Mouse (Mus musculus) gastrocnemius, postnatal 10 days (tissue): ENCODE data around the gene Tcp10c. TPM values are rescaled to one million over a fixed set of nuclear protein-coding genes. Genes with fewer than 3 reads are reported as not detected.
"Not testable (repeated sequence)": the region's sequence is repeated elsewhere in the genome, so short reads cannot be mapped to it uniquely, and the experiment has no call there.

Experiments
- DNase-seq: peaks from one replicate; pipeline ENCODE4 v3.0.0; 2021; ENCODE audit warnings: mixed read lengths
- total RNA-seq, 2 experiments: library from RNA; stranded (reverse); gene quantifications; 2 replicates each; pipeline ENCODE4 v1.2.3; 2021

Gene Tcp10c
- total RNA-seq, 2 experiments from 2014 or later = not detected

DNA sequence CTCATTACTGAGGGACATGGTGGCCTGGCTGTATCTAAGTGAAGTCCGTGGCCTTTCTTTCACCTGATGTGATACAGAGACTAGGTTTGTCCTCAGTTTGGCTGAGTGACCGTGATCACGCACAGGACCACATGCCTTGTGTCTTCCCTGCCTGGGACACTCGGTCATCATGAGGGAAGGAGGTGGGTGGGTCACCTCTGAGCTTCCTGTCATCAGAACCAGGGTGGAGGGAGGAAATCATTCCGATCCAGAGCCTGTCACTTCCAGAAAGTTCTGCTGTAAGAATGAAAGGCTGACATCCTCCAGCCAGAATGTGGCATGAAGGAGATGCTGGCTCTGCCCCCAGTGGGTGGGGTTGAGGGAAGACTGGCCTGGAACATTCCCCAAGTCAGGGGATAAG lies 45.6 kb downstream of the Tcp10c start:
- not testable (repeated sequence) for DNase-seq

- DNase-seq = not testable (repeated sequence)
Observed at GRCm38 (mm10) chr17:13402118-13402517, 47.7 kb downstream of the Tcp10c start.

- not testable (repeated sequence) for DNase-seq
Observed at GRCm38 (mm10) chr17:13403527-13404131, 49.3 kb downstream of the Tcp10c start.

GRCm38 (mm10) chr17:13406023-13406422 lies 51.7 kb downstream of the Tcp10c start:
- not testable (repeated sequence) for DNase-seq

DNA sequence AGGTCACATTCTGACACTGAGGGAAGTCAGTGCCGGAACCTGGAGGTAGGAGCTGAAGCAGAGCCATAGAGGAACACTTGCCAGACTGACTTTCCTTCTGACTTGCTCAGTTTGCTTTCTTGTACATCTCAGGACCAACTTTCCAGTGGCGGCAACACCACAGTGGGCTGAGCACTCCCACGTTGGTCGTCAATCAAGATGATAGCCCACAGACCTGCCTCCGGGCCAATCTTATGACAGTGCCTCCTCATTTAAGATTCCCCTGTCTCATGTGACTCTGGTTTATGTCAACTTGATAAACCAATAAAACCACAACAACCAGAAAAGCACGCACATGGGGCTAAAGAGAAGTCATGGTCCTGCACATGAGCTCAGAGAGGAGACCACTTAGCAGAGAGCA lies 52.3 kb downstream of the Tcp10c start:
- DNase-seq = not testable (repeated sequence)

- not testable (repeated sequence) for DNase-seq
Observed at GRCm38 (mm10) chr17:13407621-13408256, 53.4 kb downstream of the Tcp10c start.

DNA sequence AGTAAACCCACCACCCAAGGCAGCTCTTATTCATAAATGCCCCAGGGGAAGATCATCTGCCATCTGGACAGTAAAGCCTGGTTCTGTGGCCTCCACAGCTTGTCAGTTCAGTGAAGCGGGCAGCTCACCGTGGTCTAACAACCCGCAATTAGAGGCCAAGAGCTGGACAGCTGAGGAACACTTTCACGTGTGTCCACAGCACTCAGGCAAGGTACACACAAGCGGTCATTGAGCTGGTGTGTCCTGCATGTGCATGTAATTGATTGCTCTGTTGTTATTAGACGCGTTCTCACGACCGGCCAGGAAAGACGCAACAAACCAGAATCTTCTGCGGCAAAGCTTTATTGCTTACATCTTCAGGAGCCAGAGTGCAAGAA lies 53.9 kb downstream of the Tcp10c start:
- DNase-seq = not testable (repeated sequence)

- DNase-seq = not testable (repeated sequence)
Observed at GRCm38 (mm10) chr17:13421022-13421591, 66.7 kb downstream of the Tcp10c start.

DNA sequence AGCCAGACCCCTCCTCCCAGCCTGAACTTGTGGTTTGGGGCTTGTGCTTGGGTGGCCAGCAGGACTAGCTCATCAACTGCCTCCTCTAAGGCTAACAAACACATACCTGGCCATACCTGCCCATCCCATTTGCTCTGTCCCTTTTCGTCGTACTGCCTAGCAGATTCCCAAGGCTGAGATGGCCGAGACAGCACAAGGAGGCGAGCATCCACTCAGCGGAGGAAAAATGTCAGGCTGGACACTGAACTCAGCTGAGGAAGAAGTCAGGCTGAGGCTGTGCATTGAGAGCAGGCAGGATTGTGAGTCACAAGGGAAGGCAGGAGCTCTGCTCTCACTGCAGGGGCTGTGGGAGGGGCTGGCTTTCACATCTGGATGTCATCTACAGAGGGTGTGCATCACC lies 68.3 kb downstream of the Tcp10c start:
- DNase-seq = not testable (repeated sequence)

DNA sequence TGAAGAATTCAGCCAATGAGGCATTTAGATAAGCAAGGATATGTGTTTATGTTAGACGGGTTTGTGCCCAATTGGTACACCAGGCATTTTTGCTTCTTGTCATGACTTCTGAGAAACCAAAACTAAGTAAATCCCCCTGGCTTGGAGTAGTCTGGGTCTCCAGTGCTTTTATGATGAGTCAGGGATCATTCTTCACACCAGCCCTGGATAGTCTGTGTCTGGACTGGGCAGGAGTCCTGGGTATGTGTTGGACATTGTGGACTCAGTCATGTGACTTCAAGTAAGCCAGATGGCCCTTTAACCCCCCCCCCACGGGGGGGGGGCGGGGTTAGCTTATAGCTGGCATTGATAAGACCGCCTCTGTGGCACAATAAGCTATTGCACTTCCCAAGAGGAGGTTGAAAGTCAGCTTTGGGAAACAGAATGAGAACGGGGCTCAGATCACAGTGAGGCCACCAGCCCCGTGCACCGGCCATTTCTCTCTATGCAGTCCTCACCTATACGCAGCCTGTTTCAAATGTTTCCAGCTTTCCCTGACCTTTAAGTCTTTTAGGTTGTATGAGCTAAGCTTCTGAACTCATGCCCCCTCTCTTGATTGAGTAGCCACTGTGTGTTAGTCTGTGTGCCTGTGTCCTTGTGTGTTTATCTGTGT lies 69.1 kb downstream of the Tcp10c start:
- not testable (repeated sequence) for DNase-seq

DNA sequence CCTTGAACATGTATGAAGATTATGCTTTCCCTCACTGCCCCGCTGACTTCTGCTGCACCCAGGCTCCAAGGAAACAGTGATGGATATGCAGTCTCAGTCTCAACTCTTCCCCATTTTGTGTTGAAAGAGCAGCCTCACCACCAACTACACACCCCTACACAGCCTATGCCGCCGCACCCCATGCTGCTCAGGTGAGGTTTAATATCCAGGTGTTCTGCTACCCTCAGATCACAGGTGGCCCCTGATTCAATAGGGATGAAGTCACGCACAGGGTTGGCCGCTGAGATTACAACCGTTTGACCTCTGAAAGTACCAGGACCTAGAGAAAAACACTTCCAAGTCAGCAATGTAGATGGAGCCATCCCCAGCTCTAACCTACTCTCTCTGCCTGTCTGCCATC lies 69.9 kb downstream of the Tcp10c start:
- not testable (repeated sequence) for DNase-seq

- DNase-seq = not testable (repeated sequence)
Observed at GRCm38 (mm10) chr17:13425694-13426093, 71.3 kb downstream of the Tcp10c start.

DNA sequence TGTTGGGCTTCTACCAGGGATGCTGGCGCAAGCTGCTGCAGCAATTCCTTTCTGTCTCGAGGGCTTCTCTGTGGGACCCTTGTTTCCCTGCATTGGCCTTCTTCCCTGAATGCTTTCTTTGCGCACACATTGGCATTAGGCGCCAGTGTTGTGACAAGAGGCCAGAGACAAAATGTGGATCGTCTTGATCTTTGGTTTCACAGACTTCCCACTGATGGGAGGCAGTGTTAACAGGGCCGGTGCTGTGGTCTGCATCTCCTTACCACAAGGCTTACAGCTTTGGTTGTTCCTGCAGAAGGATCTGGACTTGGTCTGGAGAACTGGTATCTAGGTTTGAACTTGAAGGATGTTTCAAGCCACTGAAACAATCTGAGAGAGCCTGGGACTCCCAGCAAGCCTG lies 72.1 kb downstream of the Tcp10c start:
- DNase-seq = not testable (repeated sequence)

Other genes with a start within 250 kb of the Tcp10c start
- gene Unc93a, start 222.8 kb upstream of the Tcp10c start, total RNA-seq = under 1 TPM in 1 of 2 experiments, not detected in 1; 0.14 TPM
- not detected for gene Smok2a, start 133.4 kb upstream of the Tcp10c start, total RNA-seq
- not detected for gene Smok2b, start 124.3 kb upstream of the Tcp10c start, total RNA-seq